Mouse (Mus musculus): ENCODE measurements around the gene Tbccd1.
"Not testable (repeated sequence)": the region's sequence is repeated elsewhere in the genome, so short reads cannot be mapped to it uniquely, and the experiment has no call there.

Tbccd1 gene

GRCm38 (mm10) chr16:22789908-22790367, 67.5 kb downstream of the Tbccd1 start:
- no peak for DNase-seq (ENCODE audit: low read depth, low spot score)

GRCm38 (mm10) chr16:22782686-22783085, 74.8 kb downstream of the Tbccd1 start:
- no peak for DNase-seq (ENCODE audit: low read depth, low spot score)

GRCm38 (mm10) chr16:22779228-22779835, 78.1 kb downstream of the Tbccd1 start:
- DNase-seq (ENCODE audit: low read depth, low spot score) = no peak

GRCm38 (mm10) chr16:22778296-22778695, 79.2 kb downstream of the Tbccd1 start:
- not testable (repeated sequence) for DNase-seq (ENCODE audit: low read depth, low spot score)

GRCm38 (mm10) chr16:22775471-22775985, 81.9 kb downstream of the Tbccd1 start:
- DNase-seq (ENCODE audit: low read depth, low spot score) = no peak

GRCm38 (mm10) chr16:22768661-22769060, 88.8 kb downstream of the Tbccd1 start:
- no peak for DNase-seq (ENCODE audit: low read depth, low spot score)

GRCm38 (mm10) chr16:22767405-22767804, 90.1 kb downstream of the Tbccd1 start:
- no peak for DNase-seq (ENCODE audit: low read depth, low spot score)

GRCm38 (mm10) chr16:22766738-22767211, 90.7 kb downstream of the Tbccd1 start:
- DNase-seq (ENCODE audit: low read depth, low spot score) = no peak

GRCm38 (mm10) chr16:22765531-22765930, 91.9 kb downstream of the Tbccd1 start:
- no peak for DNase-seq (ENCODE audit: low read depth, low spot score)

All from brain, embryonic 18.5 days (tissue).